Comparison of ENCODE assay signal across 8 mouse cellular contexts in genomic region chr11:36045681-36046276, GRCm38 (mm10).
DNase-seq lines count a peak whose midpoint lies in the region; ATAC-seq and TF ChIP-seq lines count a peak whose summit lies in the region.

No protein-coding gene starts in this region.

- no peak overlapping the region for H3K27ac ChIP-seq in heart, adult 2 months
- H3K27ac ChIP-seq in limb, embryonic 14.5 days (replicated peaks; ENCODE audit: low read depth, low read length) = no peak overlapping the region
- peak overlapping the region; percentile 44 for H3K27ac ChIP-seq in midbrain, embryonic 16.5 days (ENCODE audit: low read length)
- H3K27ac ChIP-seq in stomach, postnatal 0 days (replicated peaks) = no peak overlapping the region

- intact Hi-C loops in heart, adult 2 months (cut with DNase I) = loop anchor here (1.0 to 5.0 kb wide), 4 partner anchors 177 to 1142 kb away; no protein-coding TSS in a partner anchor

- DNase-seq in 416B (ENCODE audit: low read depth) = peak; percentile 57
- DNase-seq in adrenal gland, postnatal 14 days = peak; percentile 77
- peak; percentile 84 for DNase-seq in embryo, embryonic 9.5 days (ENCODE audit: extremely low spot score)
- DNase-seq in heart, adult 2 months = peak; percentile 52 to 71
- DNase-seq in kidney, adult 9 months = peak; percentile 78
- DNase-seq in limb, embryonic 14.5 days (ENCODE audit: low spot score) = peak; percentile 86
- peak; percentile 78 for DNase-seq in stomach, postnatal 0 days (ENCODE audit: low spot score)

- TF ChIP-seq CTCF in heart, adult 2 months (IDR thresholded peaks at IDR 0.05) = peak; percentile 93
- peak; percentile 98 for TF ChIP-seq CTCF in stomach, postnatal 0 days (IDR thresholded peaks at IDR 0.05; ENCODE audit: low read depth)

- no peaks in the 10 kb centered on the region; the same call in 1 of the 2 replicates for H3K27me3 ChIP-seq in heart, adult 2 months (ENCODE audit: control insufficient read depth, insufficient read depth, low read length)
- H3K27me3 ChIP-seq in limb, embryonic 14.5 days (ENCODE audit: control insufficient read depth, insufficient read depth, low read length) = no peaks in the 10 kb centered on the region
- no peaks in the 10 kb centered on the region for H3K27me3 ChIP-seq in midbrain, embryonic 16.5 days (ENCODE audit: control insufficient read depth, insufficient read depth, low read depth, low read length)
- H3K27me3 ChIP-seq in stomach, postnatal 0 days (ENCODE audit: control insufficient read depth, insufficient read depth, low read length) = no peaks in the 10 kb centered on the region

- H3K79me2 ChIP-seq in heart, adult 2 months (replicated peaks; ENCODE audit: control insufficient read depth, insufficient read depth, low read length) = no peaks in the 10 kb centered on the region

- WGBS in heart, adult 2 months = 2% methylated on average over 13 of the region's 13 CpGs
- WGBS in limb, embryonic 14.5 days = 3% methylated on average over 13 of the region's 13 CpGs
- WGBS in midbrain, embryonic 16.5 days = 2% methylated on average over 13 of the region's 13 CpGs
- 2% methylated on average over 13 of the region's 13 CpGs for WGBS in stomach, postnatal 0 days

- no peak for TF ChIP-seq POLR2A in heart, adult 2 months (IDR thresholded peaks at IDR 0.05; ENCODE audit: insufficient read depth, low read depth, low read length)
- no peak for TF ChIP-seq POLR2A in limb, embryonic 14.5 days (IDR thresholded peaks at IDR 0.05; ENCODE audit: borderline replicate concordance, extremely low read depth, insufficient read depth, insufficient read length)

- ATAC-seq in limb, embryonic 14.5 days (ENCODE audit: low FRiP score, low read depth) = peak; percentile 69
- ATAC-seq in midbrain, embryonic 16.5 days = peak; percentile 66
- ATAC-seq in stomach, postnatal 0 days (ENCODE audit: low FRiP score, low TSS enrichment) = peak; percentile 57

- H3K4me1 ChIP-seq in heart, adult 2 months (ENCODE audit: control insufficient read depth, insufficient read depth, low read length) = no peaks in the 10 kb centered on the region; the same call in 1 of the 2 replicates
- H3K4me1 ChIP-seq in limb, embryonic 14.5 days (ENCODE audit: control insufficient read depth, insufficient read depth, low read length) = no peaks in the 10 kb centered on the region
- H3K4me1 ChIP-seq in midbrain, embryonic 16.5 days (ENCODE audit: control insufficient read depth, insufficient read depth, low read length) = peaks cover 9% of the 10 kb centered on the region; the same call in 1 of the 2 replicates
- no peaks in the 10 kb centered on the region for H3K4me1 ChIP-seq in stomach, postnatal 0 days (replicated peaks; ENCODE audit: control insufficient read depth, insufficient read depth)

- no peaks in the 10 kb centered on the region for H3K36me3 ChIP-seq in heart, adult 2 months (ENCODE audit: control insufficient read depth, insufficient read depth, low read length)
- H3K36me3 ChIP-seq in limb, embryonic 14.5 days (ENCODE audit: control insufficient read depth, insufficient read depth, low read length) = no peaks in the 10 kb centered on the region
- peaks cover 3% of the 10 kb centered on the region; the same call in 1 of the 2 replicates for H3K36me3 ChIP-seq in midbrain, embryonic 16.5 days (ENCODE audit: control insufficient read depth, insufficient read depth, low read length)
- H3K36me3 ChIP-seq in stomach, postnatal 0 days (ENCODE audit: control insufficient read depth, insufficient read depth, low read length) = no peaks in the 10 kb centered on the region

- H3K4me3 ChIP-seq in heart, adult 2 months = peak overlapping the region; percentile 49
- H3K4me3 ChIP-seq in limb, embryonic 14.5 days (replicated peaks; ENCODE audit: low read length) = peak overlapping the region; percentile 35
- H3K4me3 ChIP-seq in midbrain, embryonic 16.5 days (ENCODE audit: low read depth, low read length) = peak overlapping the region; percentile 28; the same call in 1 of the 2 replicates
- H3K4me3 ChIP-seq in stomach, postnatal 0 days (ENCODE audit: low read depth, low read length) = peak overlapping the region; percentile 42

- peak overlapping the region; percentile 47 for H3K4me2 ChIP-seq in limb, embryonic 14.5 days (replicated peaks; ENCODE audit: low read depth, low read length, severe bottlenecking)
- peak overlapping the region; percentile 48 for H3K4me2 ChIP-seq in midbrain, embryonic 16.5 days (ENCODE audit: low read length)
- H3K4me2 ChIP-seq in stomach, postnatal 0 days (replicated peaks; ENCODE audit: low read depth) = peak overlapping the region; percentile 52

- TF ChIP-seq EP300 in heart, adult 2 months (IDR thresholded peaks at IDR 0.05; ENCODE audit: insufficient read depth, low read depth, low read length) = 0 out of 2 replicates have a peak, but pooled peaks have one; percentile 49
- TF ChIP-seq EP300 in stomach, postnatal 0 days (optimal IDR thresholded peaks at IDR 0.05) = no peak

- H3K9ac ChIP-seq in heart, adult 2 months (ENCODE audit: low read depth, low read length) = peak overlapping the region; percentile 61; the same call in 1 of the 2 replicates
- peak overlapping the region; percentile 48 for H3K9ac ChIP-seq in limb, embryonic 14.5 days (ENCODE audit: low read depth, low read length, severe bottlenecking)
- H3K9ac ChIP-seq in midbrain, embryonic 16.5 days (ENCODE audit: low read depth, low read length) = peak overlapping the region; percentile 50
- H3K9ac ChIP-seq in stomach, postnatal 0 days (ENCODE audit: low read length) = peak overlapping the region; percentile 47; the same call in 1 of the 2 replicates

- no peaks in the 10 kb centered on the region for H3K9me3 ChIP-seq in limb, embryonic 14.5 days (ENCODE audit: control insufficient read depth, low read length)
- no peaks in the 10 kb centered on the region for H3K9me3 ChIP-seq in midbrain, embryonic 16.5 days (replicated peaks; ENCODE audit: control insufficient read depth, low read length, poor library complexity, severe bottlenecking)
- H3K9me3 ChIP-seq in stomach, postnatal 0 days (ENCODE audit: control insufficient read depth, low read length) = no peaks in the 10 kb centered on the region
